Mouse (Mus musculus) hindbrain, embryonic 15.5 days (tissue): Measurements from ENCODE around the gene Mgat3. TPM values are rescaled to one million over a fixed set of nuclear protein-coding genes. Genes with fewer than 3 reads are reported as not detected.

ENCODE experiments used
- ATAC-seq: fragments of 200-750 bp; cut with Nextera tagmentation; 2 replicates; pipeline ENCODE4 v1.8.0; 2017; ENCODE audit warnings: low read depth, moderate number of reproducible peaks, moderate TSS enrichment; ENCODE audit not compliant: low FRiP score
- H3K27ac ChIP-seq: fragments of 300-500 bp; sonication (generic); replicated peaks from 2 replicates; pipeline ENCODE4 v1.5.1; 2015; ENCODE audit warnings: mild to moderate bottlenecking, inconsistent platforms
- H3K27me3 ChIP-seq: fragments of 300-500 bp; sonication (generic); 2 replicates; pipeline ENCODE4 v1.6.1; 2015; ENCODE audit warnings: control low read depth, inconsistent platforms
- H3K36me3 ChIP-seq: fragments of 300-500 bp; sonication (generic); 2 replicates; pipeline ENCODE4 v1.6.1; 2015; ENCODE audit warnings: control low read depth, inconsistent platforms
- H3K4me1 ChIP-seq: fragments of 300-500 bp; sonication (generic); replicated peaks from 2 replicates; pipeline ENCODE4 v1.6.1; 2015; ENCODE audit warnings: control low read depth, inconsistent platforms
- H3K4me2 ChIP-seq: fragments of 300-500 bp; sonication (generic); 2 replicates; pipeline ENCODE4 v1.6.1; 2015; ENCODE audit warnings: moderate library complexity, mild to moderate bottlenecking, inconsistent platforms
- H3K4me3 ChIP-seq: fragments of 300-500 bp; sonication (generic); 2 replicates; pipeline ENCODE4 v1.5.1; 2015; ENCODE audit warnings: mild to moderate bottlenecking, inconsistent platforms
- H3K9ac ChIP-seq: fragments of 300-500 bp; sonication (generic); 2 replicates; pipeline ENCODE4 v1.6.1; 2015; ENCODE audit warnings: inconsistent platforms
- H3K9me3 ChIP-seq: fragments of 300-500 bp; sonication (generic); 2 replicates; pipeline ENCODE4 v1.6.1; 2016; ENCODE audit warnings: control low read depth, inconsistent platforms
- WGBS: fragments of 180-500 bp; shearing (Covaris S2); methylation state at CpG from one replicate; pipeline ENCODE4 v1.1.7; 2015; 5-methylcytosine and 5-hydroxymethylcytosine counted together
- polyA plus RNA-seq: library from polyadenylated mRNA; unstranded; fragments of >200 nt; fragmentation: Nextera tagmentation; extraction: Ambion mirVana; gene quantifications from 2 replicates; pipeline ENCODE4 v1.2.1, GENCODE M21; 2015

Gene Mgat3
- polyA plus RNA-seq, 1 experiment from 2014 or later = 15.9 TPM

GRCm38 (mm10) chr15:80235535-80235934 lies 62.0 kb downstream of the Mgat3 start, which contains the start of gene AC140267.1:
Gene AC140267.1, plus strand, starts transcription at chr15:80235835.
- Histone ChIP-seq H3K27me3 (no peaks in the 10 kb centered on the region), H3K36me3 (peaks cover 28% of the 10 kb centered on the region), H3K9ac (peak within 1 kb of the TSS; percentile 81), H3K27ac (no peak within 1 kb of the TSS), H3K4me2 (peak within 1 kb of the TSS; percentile 84), H3K4me1 (peaks cover 16% of the 10 kb centered on the region), H3K9me3 (no peaks in the 10 kb centered on the region), H3K4me3 (peak within 1 kb of the TSS; percentile 73)
- 97% methylated on average over 9 of the region's 9 CpGs for WGBS
- ATAC-seq = no peak

GRCm38 (mm10) chr15:80248135-80248534 lies 74.6 kb downstream of the Mgat3 start:
- no peaks in the 10 kb centered on the region for H3K27me3 ChIP-seq
- no peaks in the 10 kb centered on the region for H3K9me3 ChIP-seq
- no peak overlapping the region for H3K9ac ChIP-seq
- ATAC-seq = no peak
- H3K4me1 ChIP-seq = no peaks in the 10 kb centered on the region
- 99% methylated on average over 12 of the region's 12 CpGs for WGBS
- no peak overlapping the region for H3K27ac ChIP-seq
- peaks cover 63% of the 10 kb centered on the region for H3K36me3 ChIP-seq
- no peak overlapping the region for H3K4me2 ChIP-seq
- no peak overlapping the region for H3K4me3 ChIP-seq

GRCm38 (mm10) chr15:80248596-80248995 lies 75.1 kb downstream of the Mgat3 start:
- ATAC-seq = no peak
- H3K27ac ChIP-seq = no peak overlapping the region
- no peaks in the 10 kb centered on the region for H3K9me3 ChIP-seq
- 100% methylated on average over 1 of the region's 1 CpGs for WGBS
- H3K4me3 ChIP-seq = no peak overlapping the region
- peaks cover 60% of the 10 kb centered on the region for H3K36me3 ChIP-seq
- peaks cover 2% of the 10 kb centered on the region for H3K4me1 ChIP-seq
- no peaks in the 10 kb centered on the region for H3K27me3 ChIP-seq
- H3K9ac ChIP-seq = no peak overlapping the region
- H3K4me2 ChIP-seq = no peak overlapping the region

- 97% methylated on average over 10 of the region's 10 CpGs for WGBS
- H3K9me3 ChIP-seq = no peaks in the 10 kb centered on the region
- no peak overlapping the region for H3K4me3 ChIP-seq
- H3K36me3 ChIP-seq = peaks cover 55% of the 10 kb centered on the region
- no peak for ATAC-seq
- no peaks in the 10 kb centered on the region for H3K27me3 ChIP-seq
- no peak overlapping the region for H3K4me2 ChIP-seq
- H3K9ac ChIP-seq = no peak overlapping the region
- no peak overlapping the region for H3K27ac ChIP-seq
- H3K4me1 ChIP-seq = peaks cover 13% of the 10 kb centered on the region
Observed at GRCm38 (mm10) chr15:80249672-80250071, 76.2 kb downstream of the Mgat3 start.

- H3K4me1 ChIP-seq = peaks cover 13% of the 10 kb centered on the region
- H3K4me2 ChIP-seq = no peak overlapping the region
- no peak for ATAC-seq
- peaks cover 53% of the 10 kb centered on the region for H3K36me3 ChIP-seq
- no peak overlapping the region for H3K9ac ChIP-seq
- H3K4me3 ChIP-seq = no peak overlapping the region
- WGBS = 97% methylated on average over 6 of the region's 6 CpGs
- no peaks in the 10 kb centered on the region for H3K9me3 ChIP-seq
- no peaks in the 10 kb centered on the region for H3K27me3 ChIP-seq
- no peak overlapping the region for H3K27ac ChIP-seq
Observed at GRCm38 (mm10) chr15:80250586-80250985, 77.1 kb downstream of the Mgat3 start.

- no peak for ATAC-seq
- H3K4me1 ChIP-seq = peaks cover 36% of the 10 kb centered on the region
- no peaks in the 10 kb centered on the region for H3K9me3 ChIP-seq
- no peak overlapping the region for H3K4me2 ChIP-seq
- H3K27ac ChIP-seq = peak overlapping the region; percentile 99
- H3K9ac ChIP-seq = no peak overlapping the region
- no peak overlapping the region for H3K4me3 ChIP-seq
- H3K36me3 ChIP-seq = peaks cover 52% of the 10 kb centered on the region
- no peaks in the 10 kb centered on the region for H3K27me3 ChIP-seq
- WGBS = 42% methylated on average over 2 of the region's 2 CpGs
Observed at GRCm38 (mm10) chr15:80253530-80253929, 80.0 kb downstream of the Mgat3 start.

GRCm38 (mm10) chr15:80254207-80254606 lies 80.7 kb downstream of the Mgat3 start:
- 45% methylated on average over 6 of the region's 6 CpGs for WGBS
- H3K4me2 ChIP-seq = peak overlapping the region; percentile 88
- H3K4me3 ChIP-seq = peak overlapping the region; percentile 94
- peak overlapping the region; percentile 71 for H3K9ac ChIP-seq
- H3K27ac ChIP-seq = peak overlapping the region; percentile 99
- no peaks in the 10 kb centered on the region for H3K9me3 ChIP-seq
- H3K27me3 ChIP-seq = no peaks in the 10 kb centered on the region
- peaks cover 48% of the 10 kb centered on the region for H3K36me3 ChIP-seq
- ATAC-seq = no peak
- H3K4me1 ChIP-seq = peaks cover 36% of the 10 kb centered on the region

- Histone ChIP-seq H3K27ac (peak within 1 kb of the TSS; percentile 99), H3K9me3 (no peaks in the 10 kb centered on the region), H3K4me2 (peak within 1 kb of the TSS; percentile 88), H3K9ac (peak within 1 kb of the TSS; percentile 100), H3K4me1 (peaks cover 36% of the 10 kb centered on the region), H3K36me3 (peaks cover 44% of the 10 kb centered on the region), H3K27me3 (no peaks in the 10 kb centered on the region), H3K4me3 (peak within 1 kb of the TSS; percentile 94)
- WGBS = under 1% methylated on average over 57 of the region's 62 CpGs
- ATAC-seq = peak; percentile 97
Observed at GRCm38 (mm10) chr15:80254847-80255645, 81.5 kb downstream of the Mgat3 start, which contains the start of gene Atf4. Gene Atf4, plus strand, starts transcription at chr15:80255184.

- H3K4me2 ChIP-seq = peak overlapping the region; percentile 88
- H3K27me3 ChIP-seq = no peaks in the 10 kb centered on the region
- peak overlapping the region; percentile 100 for H3K9ac ChIP-seq
- peaks cover 36% of the 10 kb centered on the region for H3K4me1 ChIP-seq
- WGBS = under 1% methylated on average over 51 of the region's 51 CpGs
- H3K9me3 ChIP-seq = no peaks in the 10 kb centered on the region
- peaks cover 38% of the 10 kb centered on the region for H3K36me3 ChIP-seq
- peak; percentile 6 for ATAC-seq
- peak overlapping the region; percentile 94 for H3K4me3 ChIP-seq
- peak overlapping the region; percentile 99 for H3K27ac ChIP-seq
Observed at GRCm38 (mm10) chr15:80255646-80256121, 82.2 kb downstream of the Mgat3 start.

GRCm38 (mm10) chr15:80256242-80256641 lies 82.7 kb downstream of the Mgat3 start:
- Histone ChIP-seq H3K36me3 (peaks cover 32% of the 10 kb centered on the region), H3K27me3 (no peaks in the 10 kb centered on the region), H3K4me1 (peaks cover 36% of the 10 kb centered on the region), H3K4me3 (peak overlapping the region; percentile 94), H3K27ac (peak overlapping the region; percentile 99), H3K4me2 (peak overlapping the region; percentile 88), H3K9ac (peak overlapping the region; percentile 100), H3K9me3 (no peaks in the 10 kb centered on the region)
- ATAC-seq = no peak
- WGBS = 7% methylated on average over 16 of the region's 16 CpGs

GRCm38 (mm10) chr15:80256656-80257601 lies 83.4 kb downstream of the Mgat3 start:
- WGBS = 64% methylated on average over 12 of the region's 12 CpGs
- peaks cover 26% of the 10 kb centered on the region for H3K36me3 ChIP-seq

More at GRCm38 (mm10) chr15:80256656-80257601, 83.4 kb downstream of the Mgat3 start:
- peak overlapping the region; percentile 100 for H3K9ac ChIP-seq
- H3K4me2 ChIP-seq = peak overlapping the region; percentile 88
- peaks cover 41% of the 10 kb centered on the region for H3K4me1 ChIP-seq
- no peak for ATAC-seq
- H3K9me3 ChIP-seq = no peaks in the 10 kb centered on the region
- H3K27ac ChIP-seq = peak overlapping the region; percentile 99
- H3K27me3 ChIP-seq = no peaks in the 10 kb centered on the region
- H3K4me3 ChIP-seq = peak overlapping the region; percentile 94
